16 mouse cellular contexts compared by ENCODE assay signal in genomic region chr11:120692471-120693011, GRCm38 (mm10). TPM values are rescaled to one million over a fixed set of nuclear protein-coding genes. Genes with fewer than 3 reads are reported as not detected.
DNase-seq lines count a peak whose midpoint lies in the region; ATAC-seq and TF ChIP-seq lines count a peak whose summit lies in the region.
"Had no signal": no experiment of that assay in that cellular context is flagged by ENCODE, and none has a peak within 500 bp of the region (broad histone marks: within the 10 kb centered on the region; RNA-seq: fewer than 3 reads in every experiment).

No protein-coding gene starts in this region.

- H3K4me2 ChIP-seq in lung, postnatal 0 days (replicated peaks; ENCODE audit: low read depth, low read length): no peak overlapping the region
- H3K4me2 ChIP-seq: intestine, embryonic 15.5 days; liver, embryonic 12.5 days had no signal

- ATAC-seq in lung, postnatal 0 days: peak; percentile 21; the same call in 1 of the 2 replicates
- ATAC-seq: forebrain, embryonic 16.5 days; intestine, embryonic 15.5 days; liver, embryonic 12.5 days had no signal

- H3K4me1 ChIP-seq in lung, postnatal 0 days (ENCODE audit: insufficient read depth, low read depth, low read length): 0 out of 2 replicates have a peak, but pooled peaks cover 5% of the 10 kb centered on the region
- H3K4me1 ChIP-seq: liver, embryonic 12.5 days had no signal

- TF ChIP-seq CTCF in lung, postnatal 0 days (IDR thresholded peaks at IDR 0.05): peak; percentile 32

- intact Hi-C loops in heart, postnatal 10 days (cut with DNase I): no loop called here
- intact Hi-C loops in heart, postnatal 36 days (cut with DNase I): no loop called here

- H3K27me3 ChIP-seq in lung, postnatal 0 days (replicated peaks; ENCODE audit: insufficient read depth, low read length): no peaks in the 10 kb centered on the region
- H3K27me3 ChIP-seq: intestine, embryonic 15.5 days; liver, embryonic 12.5 days; megakaryocyte, embryonic 14.5 days had no signal

- DNase-seq in adrenal gland, adult 2 months: peak; percentile 81
- no peak for DNase-seq in adrenal gland, adult 18-20 months (ENCODE audit: low spot score in 2 of 2)
- DNase-seq in heart, postnatal 10 days: peak; percentile 45 to 54
- no peak for DNase-seq in heart, postnatal 36 days
- peak; percentile 39 for DNase-seq in lung, postnatal 0 days (ENCODE audit: low spot score)
- no peak for DNase-seq in lung, postnatal 4 days
- DNase-seq in kidney, postnatal 25 days: peak; percentile 72 to 85
- no peak for DNase-seq in spleen, adult 18-20 months
- DNase-seq: cerebellum, adult 11 months; thymus, postnatal 14 days had no signal

- 0 out of 2 replicates have a peak overlapping the region, but pooled peaks have one; percentile 4 for H3K27ac ChIP-seq in lung, postnatal 0 days (ENCODE audit: low read length)
- H3K27ac ChIP-seq: heart, embryonic 10.5 days; intestine, embryonic 15.5 days; liver, embryonic 12.5 days had no signal

- H3K4me3 ChIP-seq in lung, postnatal 0 days (ENCODE audit: low read depth, low read length): no peak overlapping the region
- H3K4me3 ChIP-seq: heart, embryonic 10.5 days; intestine, embryonic 15.5 days; liver, embryonic 12.5 days; megakaryocyte, embryonic 14.5 days had no signal

- no peak for TF ChIP-seq EP300 in lung, postnatal 0 days (IDR thresholded peaks at IDR 0.05)

- no peaks in the 10 kb centered on the region for H3K9me3 ChIP-seq in lung, postnatal 0 days (ENCODE audit: low read length)
- H3K9me3 ChIP-seq: heart, embryonic 10.5 days; intestine, embryonic 15.5 days; liver, embryonic 12.5 days; megakaryocyte, embryonic 14.5 days had no signal

- no peak overlapping the region for H3K9ac ChIP-seq in lung, postnatal 0 days (replicated peaks; ENCODE audit: low read depth)
- H3K9ac ChIP-seq: intestine, embryonic 15.5 days; liver, embryonic 12.5 days had no signal

- 69% methylated on average over 4 of the region's 4 CpGs for WGBS in lung, postnatal 0 days

- peaks cover 16% of the 10 kb centered on the region; the same call in 1 of the 2 replicates for H3K36me3 ChIP-seq in lung, postnatal 0 days (ENCODE audit: insufficient read depth, low read length)

RNA-seq across cellular contexts. Expression of gene Aspscr1, which starts 19.8 kb away (rescaled TPM):
- total RNA-seq in adrenal gland, adult 2 months (2021): 10 to 100 TPM; 74.9 to 84.1 TPM
- 124 and 125 TPM in 2 replicates for polyA plus RNA-seq in adrenal gland, adult 2 months (2012; rRNA removed)
- 10 to 100 TPM; 62.6 to 77.7 TPM for total RNA-seq in adrenal gland, adult 18-20 months (2021)
- total RNA-seq in heart, postnatal 10 days (2021): 10 to 100 TPM; 52.8 to 53.0 TPM
- total RNA-seq in heart, postnatal 36 days (2021): 10 to 100 TPM; 42.2 to 43.0 TPM
- polyA plus RNA-seq in lung, postnatal 0 days (2015; fragmentation: Nextera tagmentation; extraction: Ambion mirVana): 114 and 129 TPM in 2 replicates

RNA-seq across cellular contexts. Expression of gene Cenpx, which starts 21.0 kb away (rescaled TPM):
- total RNA-seq in adrenal gland, adult 2 months (2021): 10 to 100 TPM; 54.0 to 63.5 TPM
- 86.0 and 90.2 TPM in 2 replicates for polyA plus RNA-seq in adrenal gland, adult 2 months (2012; rRNA removed)
- total RNA-seq in adrenal gland, adult 18-20 months (2021): 10 to 100 TPM; 46.3 to 52.8 TPM
- total RNA-seq in heart, postnatal 10 days (2021): 10 to 100 TPM; 38.1 to 40.6 TPM
- 10 to 100 TPM; 33.1 to 38.3 TPM for total RNA-seq in heart, postnatal 36 days (2021)
- polyA plus RNA-seq in lung, postnatal 0 days (2015; fragmentation: Nextera tagmentation; extraction: Ambion mirVana): 102 and 112 TPM in 2 replicates

RNA-seq across cellular contexts. Expression of gene Lrrc45, which starts 21.2 kb away (rescaled TPM):
- 10 to 100 TPM; 21.9 to 25.3 TPM for total RNA-seq in adrenal gland, adult 2 months (2021)
- polyA plus RNA-seq in adrenal gland, adult 2 months (2012; rRNA removed): 34.2 and 40.1 TPM in 2 replicates
- 10 to 100 TPM; 24.6 to 30.3 TPM for total RNA-seq in adrenal gland, adult 18-20 months (2021)
- 10 to 100 TPM in 1 of 2 experiments, 1 to 10 TPM in 1; 9.7 to 10.1 TPM for total RNA-seq in heart, postnatal 10 days (2021)
- 1 to 10 TPM; 5.3 to 7.0 TPM for total RNA-seq in heart, postnatal 36 days (2021)
- polyA plus RNA-seq in lung, postnatal 0 days (2015; fragmentation: Nextera tagmentation; extraction: Ambion mirVana): 37.3 and 41.4 TPM in 2 replicates

RNA-seq across cellular contexts. Expression of gene Rac3, which starts 28.7 kb away (rescaled TPM):
- 10 to 100 TPM; 13.7 to 15.9 TPM for total RNA-seq in adrenal gland, adult 2 months (2021)
- polyA plus RNA-seq in adrenal gland, adult 2 months (2012; rRNA removed): 21.1 and 25.6 TPM in 2 replicates
- total RNA-seq in adrenal gland, adult 18-20 months (2021): 10 to 100 TPM in 1 of 2 experiments, 1 to 10 TPM in 1; 6.6 to 15.5 TPM
- 1 to 10 TPM; 1.4 to 1.7 TPM for total RNA-seq in heart, postnatal 10 days (2021)
- total RNA-seq in heart, postnatal 36 days (2021): 1 to 10 TPM in 1 of 2 experiments, under 1 TPM in 1; 0.36 to 1.6 TPM
- 56.0 and 61.9 TPM in 2 replicates for polyA plus RNA-seq in lung, postnatal 0 days (2015; fragmentation: Nextera tagmentation; extraction: Ambion mirVana)

RNA-seq across cellular contexts. Expression of gene Notum, which starts 31.6 kb away (rescaled TPM):
- 1 to 10 TPM; 2.8 to 8.1 TPM for total RNA-seq in adrenal gland, adult 2 months (2021)
- polyA plus RNA-seq in adrenal gland, adult 2 months (2012; rRNA removed): 7.4 and 9.3 TPM in 2 replicates
- total RNA-seq in adrenal gland, adult 18-20 months (2021): 1 to 10 TPM; 2.8 to 6.6 TPM
- under 1 TPM in 1 of 2 experiments, not detected in 1; 0.12 TPM for total RNA-seq in heart, postnatal 10 days (2021)
- total RNA-seq in heart, postnatal 36 days (2021): not detected
- polyA plus RNA-seq in lung, postnatal 0 days (2015; fragmentation: Nextera tagmentation; extraction: Ambion mirVana): 8.5 and 10.2 TPM in 2 replicates
- polyA plus RNA-seq: G1E had no signal

Comparison
In these comparisons a context has a peak if more than half of its experiments do, and no peak if none do; other contexts are left out.
1. DNase-seq: peak in adrenal gland, adult 2 months (single experiment), heart, postnatal 10 days (2 of 2), lung, postnatal 0 days (single experiment) and kidney, postnatal 25 days (2 of 2); none in adrenal gland, adult 18-20 months (0 of 2), heart, postnatal 36 days (0 of 2), lung, postnatal 4 days (0 of 2) and spleen, adult 18-20 months (0 of 2).